Mouse (Mus musculus) midbrain, embryonic 14.5 days (tissue): Measurements from ENCODE around the gene Olfr671. TPM values are rescaled to one million over a fixed set of nuclear protein-coding genes. Genes with fewer than 3 reads are reported as not detected.
A peak's percentile ranks its signal among the peaks of the same experiment; 100 is the strongest.
"Not testable (repeated sequence)": the region's sequence is repeated elsewhere in the genome, so short reads cannot be mapped to it uniquely, and the experiment has no call there.

Experiments used
- ATAC-seq: fragments of 200-750 bp; cut with Nextera tagmentation; 2 replicates; pipeline ENCODE4 v1.8.0; 2017; ENCODE audit warnings: moderate number of reproducible peaks, moderate library complexity; ENCODE audit not compliant: low FRiP score, low TSS enrichment
- DNase-seq: peaks from one replicate; pipeline ENCODE4 v3.0.0-alpha.2; 2015
- H3K27ac ChIP-seq: fragments of 300-500 bp; sonication (generic); replicated peaks from 2 replicates; pipeline ENCODE4 v1.5.1; 2014; ENCODE audit warnings: mild to moderate bottlenecking, low read depth, low read length, moderate library complexity
- H3K27me3 ChIP-seq: fragments of 300-500 bp; sonication (generic); 2 replicates; pipeline ENCODE4 v1.6.1; 2014; ENCODE audit warnings: low read length, control low read depth, mixed read lengths; ENCODE audit not compliant: control insufficient read depth, insufficient read depth
- H3K36me3 ChIP-seq: fragments of 300-500 bp; sonication (generic); 2 replicates; pipeline ENCODE4 v1.6.1; 2014; ENCODE audit warnings: low read length, control low read depth; ENCODE audit not compliant: control insufficient read depth, insufficient read depth
- H3K4me1 ChIP-seq: fragments of 300-500 bp; sonication (generic); 2 replicates; pipeline ENCODE4 v1.6.1; 2014; ENCODE audit warnings: mild to moderate bottlenecking, antibody characterized with exemption, low read length, control low read depth; ENCODE audit not compliant: control insufficient read depth, insufficient read depth
- H3K4me2 ChIP-seq: fragments of 300-500 bp; sonication (generic); 2 replicates; pipeline ENCODE4 v1.6.1; 2014; ENCODE audit warnings: mild to moderate bottlenecking, low read length, moderate library complexity
- H3K4me3 ChIP-seq: fragments of 300-500 bp; sonication (generic); replicated peaks from 2 replicates; pipeline ENCODE4 v1.5.1; 2014; ENCODE audit warnings: low read depth, low read length
- H3K9ac ChIP-seq: fragments of 300-500 bp; sonication (generic); replicated peaks from 2 replicates; pipeline ENCODE4 v1.6.1; 2014; ENCODE audit warnings: mild to moderate bottlenecking, low read length, moderate library complexity
- H3K9me3 ChIP-seq: fragments of 300-500 bp; sonication (generic); 2 replicates; pipeline ENCODE4 v1.6.1; 2016; ENCODE audit warnings: low read length, control low read depth, mixed read lengths; ENCODE audit not compliant: control insufficient read depth
- WGBS: fragments of 180-500 bp; shearing (Covaris S2); extraction: QIAGEN DNeasy Blood & Tissue Kit; methylation state at CpG from one replicate; pipeline ENCODE4 v1.1.7; 2014; 5-methylcytosine and 5-hydroxymethylcytosine counted together
- polyA plus RNA-seq: library from polyadenylated mRNA; unstranded; fragments of >200 nt; fragmentation: Nextera tagmentation; extraction: Ambion mirVana; gene quantifications from 2 replicates; pipeline ENCODE4 v1.2.1, GENCODE M21; 2014

Gene Olfr671
- not detected in 2 replicates for polyA plus RNA-seq

GRCm38 (mm10) chr7:104979026-104979425 is at the start of gene Olfr671:
Gene Olfr671, minus strand, starts transcription at chr7:104979126.
- no peaks in the 10 kb centered on the region for H3K36me3 ChIP-seq
- H3K9ac ChIP-seq: no peak within 1 kb of the TSS
- H3K4me3 ChIP-seq: no peak within 1 kb of the TSS
- H3K9me3 ChIP-seq: no peaks in the 10 kb centered on the region
- no peaks in the 10 kb centered on the region for H3K4me1 ChIP-seq
- no peak within 1 kb of the TSS for H3K4me2 ChIP-seq
- DNase-seq (no peak), ATAC-seq (no peak)
- WGBS: 77% methylated on average over 1 of the region's 1 CpGs
- H3K27ac ChIP-seq: no peak within 1 kb of the TSS
- no peaks in the 10 kb centered on the region for H3K27me3 ChIP-seq

DNA sequence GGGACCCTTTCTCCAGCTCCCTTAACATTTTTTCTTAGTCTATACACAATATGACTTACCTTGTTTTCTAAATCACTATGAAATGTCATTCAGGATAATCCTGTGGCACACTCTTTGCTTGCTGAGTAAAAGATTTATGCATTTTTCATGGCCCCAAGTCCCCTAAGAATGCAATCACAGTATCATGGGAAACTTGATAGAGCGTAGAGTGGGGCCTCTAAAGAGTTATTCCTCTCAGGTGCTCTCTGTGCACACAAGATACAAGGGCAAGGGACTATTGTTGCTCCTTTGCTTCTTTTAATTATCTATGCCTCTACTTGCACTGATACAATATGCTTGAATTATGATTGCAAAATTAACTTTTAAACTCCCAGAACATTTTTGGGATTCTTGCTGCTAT is 49.4 kb upstream of the Olfr671 start, which contains the start of gene Olfr675:
Olfr675 (minus strand) TSS at position 101 of the 400 bp plus-strand sequence.
- Histone ChIP-seq H3K9me3 (no peaks in the 10 kb centered on the region), H3K4me2 (no peak within 1 kb of the TSS), H3K9ac (no peak within 1 kb of the TSS), H3K36me3 (no peaks in the 10 kb centered on the region), H3K27ac (no peak within 1 kb of the TSS), H3K4me1 (no peaks in the 10 kb centered on the region), H3K27me3 (no peaks in the 10 kb centered on the region), H3K4me3 (no peak within 1 kb of the TSS)
- no peak for DNase-seq
- no peak for ATAC-seq
- WGBS: 70% methylated on average over 1 of the region's 1 CpGs

GRCm38 (mm10) chr7:105022530-105022929 is 43.6 kb upstream of the Olfr671 start:
- no peaks in the 10 kb centered on the region for H3K9me3 ChIP-seq
- no peaks in the 10 kb centered on the region for H3K4me1 ChIP-seq
- H3K4me3 ChIP-seq: no peak overlapping the region
- no peak overlapping the region for H3K27ac ChIP-seq
- DNase-seq (peak; percentile 8), ATAC-seq (no peak)
- no peak overlapping the region for H3K4me2 ChIP-seq
- no peaks in the 10 kb centered on the region for H3K27me3 ChIP-seq
- 81% methylated on average over 1 of the region's 1 CpGs for WGBS
- H3K36me3 ChIP-seq: no peaks in the 10 kb centered on the region
- no peak overlapping the region for H3K9ac ChIP-seq

DNA sequence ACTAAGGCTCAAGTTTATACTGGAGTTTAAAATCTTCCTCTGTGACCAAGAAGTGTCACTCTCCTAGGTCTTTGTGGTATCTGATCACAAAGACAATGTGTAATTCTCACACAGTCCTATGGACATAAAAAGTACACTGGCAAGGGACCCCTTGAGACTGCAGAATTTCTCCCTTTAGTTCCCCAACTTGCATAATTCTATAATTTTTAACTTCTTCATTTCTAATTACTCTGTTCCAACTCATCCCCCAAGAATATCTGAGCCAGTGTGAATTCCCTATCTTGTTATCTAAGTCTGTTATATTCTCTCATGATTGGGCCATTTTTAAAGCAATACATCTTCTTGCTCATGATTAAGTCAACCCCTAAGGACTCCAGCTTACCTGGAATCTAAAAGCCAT is 23.0 kb upstream of the Olfr671 start, which contains the start of gene Olfr672:
Olfr672 (minus strand) TSS at position 101 of the 400 bp plus-strand sequence.
- ATAC-seq (no peak), DNase-seq (no peak)
- Histone ChIP-seq H3K4me3 (no peak within 1 kb of the TSS), H3K9me3 (no peaks in the 10 kb centered on the region), H3K4me2 (no peak within 1 kb of the TSS), H3K4me1 (no peaks in the 10 kb centered on the region), H3K36me3 (no peaks in the 10 kb centered on the region), H3K9ac (no peak within 1 kb of the TSS), H3K27me3 (no peaks in the 10 kb centered on the region), H3K27ac (no peak within 1 kb of the TSS)

DNA sequence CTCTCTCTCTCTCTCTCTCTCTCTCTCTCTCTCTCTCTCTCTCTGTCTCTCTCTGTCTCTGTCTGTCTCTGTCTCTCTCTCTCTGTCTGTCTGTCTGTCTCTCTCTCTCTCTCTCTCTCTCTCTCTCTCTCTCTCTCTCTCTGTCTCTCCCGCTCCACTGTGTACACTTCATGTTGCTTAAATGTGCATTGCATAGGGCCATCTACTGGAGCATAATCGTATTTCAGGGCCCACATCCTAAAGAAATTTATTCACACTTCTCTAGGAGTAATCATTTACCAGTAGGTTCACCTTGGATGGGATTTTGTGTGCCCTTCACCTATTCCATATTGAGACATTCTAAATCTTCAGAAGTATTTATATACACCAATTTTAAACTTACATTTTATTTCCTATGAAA is 6.4 kb downstream of the Olfr671 start:
- H3K9ac ChIP-seq, H3K4me1 ChIP-seq, H3K27ac ChIP-seq, DNase-seq, ATAC-seq, H3K36me3 ChIP-seq, H3K9me3 ChIP-seq, H3K27me3 ChIP-seq, H3K4me2 ChIP-seq, H3K4me3 ChIP-seq: not testable (repeated sequence)
- WGBS: 71% methylated on average over 2 of the region's 2 CpGs

DNA sequence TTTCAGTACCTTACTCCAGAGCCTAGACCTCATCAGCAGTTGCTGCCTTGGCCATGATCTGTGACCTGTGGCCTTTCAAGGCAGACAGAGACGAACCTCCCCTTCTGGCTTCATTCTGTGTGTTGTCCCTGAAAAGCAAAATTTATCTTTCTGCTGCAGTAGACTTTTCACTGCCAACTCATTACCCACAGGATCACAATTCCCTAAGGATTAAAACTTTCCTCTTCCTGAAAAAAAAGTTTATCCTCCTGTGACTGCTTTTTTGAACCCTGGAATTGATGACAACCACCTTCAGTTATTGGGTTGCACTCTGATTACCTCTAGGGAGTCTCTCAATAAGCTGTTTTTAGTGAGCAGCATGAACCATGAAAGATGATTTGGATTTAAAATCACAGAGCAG is 16.4 kb downstream of the Olfr671 start, which contains the start of gene Olfr670:
Olfr670 (minus strand) TSS at position 101 of the 400 bp plus-strand sequence.
- H3K27me3 ChIP-seq: no peaks in the 10 kb centered on the region
- no peak for DNase-seq
- no peaks in the 10 kb centered on the region for H3K9me3 ChIP-seq
- no peak within 1 kb of the TSS for H3K9ac ChIP-seq
- no peak within 1 kb of the TSS for H3K27ac ChIP-seq
- 48% methylated on average over 1 of the region's 1 CpGs for WGBS
- no peaks in the 10 kb centered on the region for H3K4me1 ChIP-seq
- no peak within 1 kb of the TSS for H3K4me3 ChIP-seq
- H3K4me2 ChIP-seq: no peak within 1 kb of the TSS
- no peaks in the 10 kb centered on the region for H3K36me3 ChIP-seq
- ATAC-seq: no peak

- not testable (repeated sequence) for H3K27me3 ChIP-seq, H3K4me3 ChIP-seq, ATAC-seq, H3K9ac ChIP-seq, DNase-seq, H3K9me3 ChIP-seq, H3K36me3 ChIP-seq, H3K4me2 ChIP-seq, H3K4me1 ChIP-seq, H3K27ac ChIP-seq
- WGBS: 96% methylated on average over 16 of the region's 16 CpGs
These were observed 28.7 kb downstream of the Olfr671 start for GRCm38 (mm10) chr7:104950234-104950633.

GRCm38 (mm10) chr7:104933940-104934339 is 45.0 kb downstream of the Olfr671 start, which contains the start of gene Olfr669:
Gene Olfr669, plus strand, starts transcription at chr7:104934240.
- no peaks in the 10 kb centered on the region for H3K4me1 ChIP-seq
- no peak within 1 kb of the TSS for H3K27ac ChIP-seq
- no peak within 1 kb of the TSS for H3K9ac ChIP-seq
- 86% methylated on average over 1 of the region's 1 CpGs for WGBS
- no peaks in the 10 kb centered on the region for H3K36me3 ChIP-seq
- no peaks in the 10 kb centered on the region for H3K9me3 ChIP-seq
- no peak for ATAC-seq
- H3K27me3 ChIP-seq: no peaks in the 10 kb centered on the region
- no peak for DNase-seq
- H3K4me3 ChIP-seq: no peak within 1 kb of the TSS
- H3K4me2 ChIP-seq: no peak within 1 kb of the TSS

DNA sequence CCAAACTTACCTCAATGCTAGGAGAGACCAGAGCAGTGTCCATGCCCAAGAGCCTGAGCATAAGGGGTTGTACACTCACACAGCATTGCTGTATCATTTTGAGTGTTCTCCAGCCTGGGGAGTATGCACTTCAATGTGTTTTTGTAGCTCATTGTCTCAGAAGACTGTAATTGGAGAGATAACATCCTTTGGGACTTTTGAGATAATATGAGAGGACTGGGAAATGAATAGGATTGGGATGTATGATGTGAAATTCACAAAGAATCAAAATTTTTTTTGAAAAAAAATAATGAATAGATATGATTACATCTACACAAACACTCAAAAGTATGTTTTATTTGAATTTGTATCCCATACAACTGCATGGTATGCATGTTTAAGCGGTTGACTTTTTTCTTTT is 51.0 kb downstream of the Olfr671 start, which contains the start of gene Olfr668:
Olfr668 (minus strand) TSS at position 101 of the 400 bp plus-strand sequence.
- WGBS: 78% methylated on average over 1 of the region's 1 CpGs
- no peak for DNase-seq
- H3K4me2 ChIP-seq: no peak within 1 kb of the TSS
- no peak within 1 kb of the TSS for H3K4me3 ChIP-seq
- H3K27me3 ChIP-seq: no peaks in the 10 kb centered on the region
- H3K27ac ChIP-seq: no peak within 1 kb of the TSS
- H3K9me3 ChIP-seq: no peaks in the 10 kb centered on the region
- ATAC-seq: no peak
- H3K9ac ChIP-seq: no peak within 1 kb of the TSS
- no peaks in the 10 kb centered on the region for H3K4me1 ChIP-seq
- no peaks in the 10 kb centered on the region for H3K36me3 ChIP-seq
